10 mouse cellular contexts compared by ENCODE assay signal in genomic region chr6:86496585-86496984, GRCm38 (mm10). TPM values are rescaled to one million over a fixed set of nuclear protein-coding genes. Genes with fewer than 3 reads are reported as not detected.
A peak's percentile ranks its signal among the peaks of the same experiment; 100 is the strongest.
DNase-seq lines count a peak whose midpoint lies in the region; ATAC-seq and TF ChIP-seq lines count a peak whose summit lies in the region.
"Had no signal": no experiment of that assay in that cellular context is flagged by ENCODE, and none has a peak within 500 bp of the region (broad histone marks: within the 10 kb centered on the region; RNA-seq: fewer than 3 reads in every experiment).

No protein-coding gene starts in this region.

- H3K9ac ChIP-seq in heart, embryonic 16.5 days (ENCODE audit: low read length), result peak overlapping the region; percentile 57
- no peak overlapping the region for H3K9ac ChIP-seq in limb, embryonic 11.5 days (ENCODE audit: low read length)
- H3K9ac ChIP-seq: forebrain, embryonic 15.5 days had no signal

- no peaks in the 10 kb centered on the region for H3K36me3 ChIP-seq in heart, embryonic 16.5 days (ENCODE audit: control insufficient read depth, insufficient read depth)
- H3K36me3 ChIP-seq in spleen, adult 2 months (ENCODE audit: control insufficient read depth, insufficient read depth, low read length), result no peaks in the 10 kb centered on the region
- H3K36me3 ChIP-seq in limb, embryonic 11.5 days (ENCODE audit: control insufficient read depth, insufficient read depth, low read length), result no peaks in the 10 kb centered on the region
- H3K36me3 ChIP-seq: forebrain, embryonic 15.5 days had no signal

- H3K27me3 ChIP-seq in heart, embryonic 16.5 days (ENCODE audit: control insufficient read depth, insufficient read depth, low read length), result no peaks in the 10 kb centered on the region
- no peaks in the 10 kb centered on the region for H3K27me3 ChIP-seq in spleen, adult 2 months (ENCODE audit: control insufficient read depth, insufficient read depth, low read length)
- H3K27me3 ChIP-seq in limb, embryonic 11.5 days (ENCODE audit: control insufficient read depth, insufficient read depth, low read length), result no peaks in the 10 kb centered on the region
- H3K27me3 ChIP-seq: forebrain, embryonic 15.5 days had no signal

- peak overlapping the region; percentile 40 for H3K4me3 ChIP-seq in heart, embryonic 16.5 days (ENCODE audit: low read length)
- no peak overlapping the region for H3K4me3 ChIP-seq in spleen, adult 2 months (ENCODE audit: extremely low read depth, insufficient read depth, insufficient read length)
- no peak overlapping the region for H3K4me3 ChIP-seq in limb, embryonic 11.5 days (ENCODE audit: low read depth, low read length)
- H3K4me3 ChIP-seq: forebrain, embryonic 15.5 days had no signal

- no peak for DNase-seq in heart, adult 9 months (ENCODE audit: low spot score in 2 of 2)
- DNase-seq in spleen, adult 2 months (ENCODE audit: low read depth in 1 of 2, low spot score in 2 of 2), result no peak
- DNase-seq in spleen, adult 12 weeks (ENCODE audit: low spot score), result no peak
- no peak for DNase-seq in limb, embryonic 11.5 days (ENCODE audit: low spot score)
- DNase-seq in embryo, embryonic 10.5 days (ENCODE audit: low spot score), result no peak
- no peak for DNase-seq in cerebellum, postnatal 25 days
- no peak for DNase-seq in cerebellum, postnatal 36 days
- DNase-seq: right cerebral cortex, postnatal 25 days had no signal

- peaks cover 17% of the 10 kb centered on the region for H3K4me1 ChIP-seq in heart, embryonic 16.5 days (ENCODE audit: control insufficient read depth, insufficient read depth, low read length)
- peaks cover 12% of the 10 kb centered on the region; the same call in 1 of the 2 replicates for H3K4me1 ChIP-seq in spleen, adult 2 months (ENCODE audit: control insufficient read depth, insufficient read depth, insufficient read length)
- peaks cover 12% of the 10 kb centered on the region; the same call in 1 of the 2 replicates for H3K4me1 ChIP-seq in limb, embryonic 11.5 days (ENCODE audit: control insufficient read depth, insufficient read depth, low read length)
- H3K4me1 ChIP-seq: forebrain, embryonic 15.5 days had no signal

- no peak for TF ChIP-seq POLR2A in spleen, adult 2 months (IDR thresholded peaks at IDR 0.05; ENCODE audit: low read depth, low read length)

- no peak for TF ChIP-seq CTCF in spleen, adult 2 months (IDR thresholded peaks at IDR 0.05; ENCODE audit: extremely low read depth, insufficient read depth, insufficient read length, insufficient replicate concordance)

- 70% methylated on average over 5 of the region's 5 CpGs for WGBS in heart, embryonic 16.5 days
- WGBS in spleen, adult 2 months, result 74% methylated on average over 5 of the region's 5 CpGs
- WGBS in limb, embryonic 11.5 days, result 80% methylated on average over 5 of the region's 5 CpGs

- H3K4me2 ChIP-seq in heart, embryonic 16.5 days (ENCODE audit: low read depth, low read length), result peak overlapping the region; percentile 54
- no peak overlapping the region for H3K4me2 ChIP-seq in limb, embryonic 11.5 days (ENCODE audit: low read depth, severe bottlenecking)
- H3K4me2 ChIP-seq: forebrain, embryonic 15.5 days had no signal

- H3K9me3 ChIP-seq in heart, embryonic 16.5 days (replicated peaks; ENCODE audit: control insufficient read depth, low read length), result no peaks in the 10 kb centered on the region
- no peaks in the 10 kb centered on the region for H3K9me3 ChIP-seq in limb, embryonic 11.5 days (ENCODE audit: control insufficient read depth, low read length)
- H3K9me3 ChIP-seq: forebrain, embryonic 15.5 days had no signal

- H3K27ac ChIP-seq in heart, embryonic 16.5 days (ENCODE audit: low read length), result peak overlapping the region; percentile 61
- peak overlapping the region; percentile 43 for H3K27ac ChIP-seq in spleen, adult 2 months (ENCODE audit: insufficient read depth, low read length)
- H3K27ac ChIP-seq in limb, embryonic 11.5 days (replicated peaks; ENCODE audit: low read depth, low read length), result peak overlapping the region; percentile 55; the same call in 1 of the 2 replicates
- H3K27ac ChIP-seq: forebrain, embryonic 15.5 days had no signal

- ATAC-seq in heart, embryonic 16.5 days (replicated peaks; ENCODE audit: extremely low read depth, insufficient read depth, low FRiP score), result no peak
- ATAC-seq in limb, embryonic 11.5 days (ENCODE audit: insufficient number of reproducible peaks, low FRiP score, low TSS enrichment, low read depth), result no peak
- ATAC-seq: forebrain, embryonic 15.5 days had no signal

RNA-seq across cellular contexts. Expression of gene Pcbp1, which starts 29.5 kb away (rescaled TPM):
- polyA plus RNA-seq in heart, embryonic 16.5 days (2015; fragmentation: Nextera tagmentation; extraction: Ambion mirVana), result 149 and 264 TPM in 2 replicates
- 166 and 200 TPM in 2 replicates for polyA plus RNA-seq in spleen, adult 2 months (2012; rRNA removed)
- 499 and 548 TPM in 2 replicates for polyA plus RNA-seq in limb, embryonic 11.5 days (2014; fragmentation: Nextera tagmentation; extraction: Ambion mirVana)

RNA-seq across cellular contexts. Expression of gene C87436, which starts 58.4 kb away (rescaled TPM):
- polyA plus RNA-seq in heart, embryonic 16.5 days (2015; fragmentation: Nextera tagmentation; extraction: Ambion mirVana), result 18.5 and 20.1 TPM in 2 replicates
- polyA plus RNA-seq in spleen, adult 2 months (2012; rRNA removed), result 9.5 and 9.7 TPM in 2 replicates
- 23.7 and 24.8 TPM in 2 replicates for polyA plus RNA-seq in limb, embryonic 11.5 days (2014; fragmentation: Nextera tagmentation; extraction: Ambion mirVana)
